Mouse (Mus musculus): ENCODE measurements around the gene Plekho1.
A peak's percentile ranks its signal among the peaks of the same experiment; 100 is the strongest.

The Plekho1 gene

GRCm38 (mm10) chr3:95950763-95951551 lies 44.8 kb downstream of the Plekho1 start:
- peak; percentile 83 for DNase-seq (ENCODE audit: low read depth, low spot score)

DNA sequence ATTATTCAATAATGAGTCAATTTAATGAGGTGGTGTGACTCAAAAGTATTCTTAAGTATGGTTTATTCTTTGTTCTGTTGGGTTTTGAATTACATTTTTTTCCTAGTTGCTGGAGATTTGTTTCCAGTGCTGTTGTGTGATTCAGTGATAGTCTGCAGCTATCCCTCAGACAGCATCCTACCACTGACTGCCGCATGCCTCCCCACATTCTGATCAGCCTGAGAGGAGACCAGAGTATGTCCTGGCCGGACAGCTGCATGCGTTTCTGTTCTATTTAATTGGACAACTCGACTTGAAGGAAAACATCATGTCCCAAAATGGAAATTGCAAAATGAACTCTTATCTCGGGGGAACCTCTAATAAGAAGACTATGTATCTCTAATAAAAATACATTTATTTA lies 47.5 kb downstream of the Plekho1 start:
- no peak for DNase-seq (ENCODE audit: low read depth, low spot score)

GRCm38 (mm10) chr3:95945731-95946240 lies 50.0 kb downstream of the Plekho1 start:
- DNase-seq (ENCODE audit: low read depth, low spot score), result no peak

- DNase-seq (ENCODE audit: low read depth, low spot score), result no peak
Observed at GRCm38 (mm10) chr3:95944742-95945141, 51.1 kb downstream of the Plekho1 start.

- DNase-seq (ENCODE audit: low read depth, low spot score), result no peak
Observed at GRCm38 (mm10) chr3:95943226-95943625, 52.6 kb downstream of the Plekho1 start.

GRCm38 (mm10) chr3:95942749-95943148 lies 53.1 kb downstream of the Plekho1 start:
- DNase-seq (ENCODE audit: low read depth, low spot score), result no peak

DNA sequence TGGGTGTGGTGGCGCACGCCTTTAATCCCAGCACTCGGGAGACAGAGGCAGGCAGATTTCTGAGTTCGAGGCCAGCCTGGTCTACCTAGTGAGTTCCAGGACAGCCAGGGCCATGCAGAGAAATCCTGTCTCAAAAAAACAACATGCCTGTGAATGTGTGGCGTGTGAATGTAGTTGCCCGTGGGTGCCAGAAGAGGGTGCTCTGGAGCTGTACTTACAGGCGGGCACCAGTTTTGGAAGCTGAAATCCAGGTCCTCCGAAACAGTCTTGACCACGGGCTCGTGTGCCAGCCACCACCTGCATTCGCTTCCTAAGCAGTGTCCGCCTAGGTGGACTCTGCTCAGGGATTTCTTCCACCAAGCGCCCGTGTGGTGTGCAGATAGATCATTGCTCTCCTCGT lies 57.0 kb downstream of the Plekho1 start:
- DNase-seq (ENCODE audit: low read depth, low spot score), result no peak

Measured in c-Kit-negative CD71-positive TER-119-positive erythroid progenitor cells, embryonic 14.5 days (primary cell).